Mouse (Mus musculus) cerebellum, adult 2 months (tissue): ENCODE data around the gene AL731706.1. TPM values are rescaled to one million over a fixed set of nuclear protein-coding genes. Genes with fewer than 3 reads are reported as not detected.
A peak's percentile ranks its signal among the peaks of the same experiment; 100 is the strongest.

Experiments used
- DNase-seq, 2 experiments: peaks; one replicate each; pipeline ENCODE4 v3.0.0; 2021
- H3K27ac ChIP-seq: fragments of 200-500 bp; 2 replicates; pipeline ENCODE4 v1.5.1; 2012; ENCODE audit warnings: low read length, control low read depth, inconsistent platforms; ENCODE audit not compliant: insufficient read depth
- H3K27me3 ChIP-seq: fragments of 200-500 bp; 2 replicates; pipeline ENCODE4 v1.6.1; 2012; ENCODE audit warnings: inconsistent platforms, mild to moderate bottlenecking, low read length, moderate library complexity; ENCODE audit not compliant: control insufficient read depth, insufficient read depth
- H3K4me1 ChIP-seq: fragments of 200-500 bp; 2 replicates; pipeline ENCODE4 v1.6.1; 2011; ENCODE audit warnings: low read length; ENCODE audit not compliant: control insufficient read depth, insufficient read depth
- H3K4me3 ChIP-seq: fragments of 200-500 bp; replicated peaks from 2 replicates; pipeline ENCODE3; 2011; ENCODE audit warnings: mild to moderate bottlenecking, low read depth, low read length, control low read depth; ENCODE audit not compliant: insufficient read depth
- CTCF ChIP-seq: fragments of 200-500 bp; IDR thresholded peaks from 2 replicates; pipeline ENCODE4 v1.5.1; 2011; ENCODE audit warnings: low read depth, mild to moderate bottlenecking, control low read depth, low read length, moderate library complexity, borderline replicate concordance; ENCODE audit not compliant: insufficient read depth
- POLR2A ChIP-seq: fragments of 200-500 bp; IDR thresholded peaks from 2 replicates; pipeline ENCODE4 v1.6.1; 2011; ENCODE audit warnings: low read length, control low read depth, borderline replicate concordance; ENCODE audit not compliant: insufficient read depth
- WGBS: fragments of 180-500 bp; shearing (Covaris S2); methylation state at CpG from one replicate; pipeline ENCODE4 v1.1.7; 2018; 5-methylcytosine and 5-hydroxymethylcytosine counted together
- polyA plus RNA-seq: library from polyadenylated mRNA; depleted of rRNA; stranded (reverse); fragments of >200 nt; gene quantifications from 2 replicates; pipeline ENCODE4 v1.2.3, GENCODE M21; 2012; rRNA removed

Gene AL731706.1
- polyA plus RNA-seq, 1 experiment = 40.2 TPM

- 95% methylated on average over 2 of the region's 2 CpGs for WGBS
- Histone ChIP-seq H3K4me1 (peaks cover 2% of the 10 kb centered on the region; the same call in 1 of the 2 replicates), H3K27ac (no peak within 1 kb of the TSS), H3K27me3 (no peaks in the 10 kb centered on the region), H3K4me3 (no peak within 1 kb of the TSS)
- TF ChIP-seq POLR2A (no peak), CTCF (no peak)
- no peak for DNase-seq
Observed at GRCm38 (mm10) chr2:136885579-136885978, 5.6 kb downstream of the AL731706.1 start, which contains the start of gene AL731706.2. AL731706.2 (minus strand) TSS chr2:136885679.

GRCm38 (mm10) chr2:136854543-136855388 lies 36.4 kb downstream of the AL731706.1 start:
- no peak for DNase-seq
- Histone ChIP-seq H3K27me3 (no peaks in the 10 kb centered on the region), H3K27ac (no peak overlapping the region), H3K4me1 (no peaks in the 10 kb centered on the region), H3K4me3 (no peak overlapping the region)
- TF ChIP-seq CTCF (no peak), POLR2A (no peak)
- WGBS = 49% methylated on average over 5 of the region's 5 CpGs

GRCm38 (mm10) chr2:136850366-136850765 lies 40.8 kb downstream of the AL731706.1 start:
- WGBS = 81% methylated on average over 3 of the region's 3 CpGs
- Histone ChIP-seq H3K27me3 (no peaks in the 10 kb centered on the region), H3K4me3 (no peak overlapping the region), H3K4me1 (no peaks in the 10 kb centered on the region), H3K27ac (no peak overlapping the region)
- TF ChIP-seq CTCF = no peak
- TF ChIP-seq POLR2A = no peak
- DNase-seq = no peak

GRCm38 (mm10) chr2:136837994-136838393 lies 53.2 kb downstream of the AL731706.1 start:
- Histone ChIP-seq H3K4me1 (no peaks in the 10 kb centered on the region; the same call in 1 of the 2 replicates), H3K27ac (no peak overlapping the region), H3K4me3 (no peak overlapping the region), H3K27me3 (no peaks in the 10 kb centered on the region)
- TF ChIP-seq CTCF (no peak), POLR2A (no peak)
- no peak for DNase-seq
- 62% methylated on average over 1 of the region's 1 CpGs for WGBS

GRCm38 (mm10) chr2:136835882-136836281 lies 55.3 kb downstream of the AL731706.1 start:
- peak in 1 of 2 experiments; percentile 54 for DNase-seq
- 57% methylated on average over 3 of the region's 3 CpGs for WGBS
- Histone ChIP-seq H3K27me3 (no peaks in the 10 kb centered on the region), H3K4me1 (no peaks in the 10 kb centered on the region; the same call in 1 of the 2 replicates), H3K27ac (no peak overlapping the region), H3K4me3 (no peak overlapping the region)
- TF ChIP-seq CTCF (peak; percentile 43; the same call in 1 of the 2 replicates), POLR2A (no peak)

- DNase-seq = no peak
- Histone ChIP-seq H3K27me3 (no peaks in the 10 kb centered on the region), H3K4me1 (no peaks in the 10 kb centered on the region; the same call in 1 of the 2 replicates), H3K27ac (no peak overlapping the region), H3K4me3 (no peak overlapping the region)
- TF ChIP-seq CTCF = no peak
- WGBS = 100% methylated on average over 1 of the region's 1 CpGs
Observed at GRCm38 (mm10) chr2:136834715-136835075, 56.5 kb downstream of the AL731706.1 start.

GRCm38 (mm10) chr2:136833976-136834714 lies 57.0 kb downstream of the AL731706.1 start:
- no peak overlapping the region for H3K27ac ChIP-seq
- no peak for TF ChIP-seq CTCF
- no peak for TF ChIP-seq POLR2A
- H3K27me3 ChIP-seq = no peaks in the 10 kb centered on the region
- H3K4me1 ChIP-seq = no peaks in the 10 kb centered on the region; the same call in 1 of the 2 replicates
- 80% methylated on average over 3 of the region's 3 CpGs for WGBS
- no peak overlapping the region for H3K4me3 ChIP-seq
- DNase-seq = no peak

GRCm38 (mm10) chr2:136832936-136833335 lies 58.3 kb downstream of the AL731706.1 start:
- WGBS = 80% methylated on average over 3 of the region's 3 CpGs
- no peak for DNase-seq
- Histone ChIP-seq H3K27me3 (no peaks in the 10 kb centered on the region), H3K4me1 (no peaks in the 10 kb centered on the region; the same call in 1 of the 2 replicates), H3K27ac (no peak overlapping the region), H3K4me3 (no peak overlapping the region)
- TF ChIP-seq POLR2A (no peak), CTCF (no peak)

Other genes with a start within 250 kb of the AL731706.1 start
- gene Snap25, start 177.9 kb downstream of the AL731706.1 start, polyA plus RNA-seq = 2,833 and 3,013 TPM in 2 replicates
- gene AL731706.2, start 5.7 kb downstream of the AL731706.1 start, polyA plus RNA-seq = 41.4 TPM in 1 of 2 replicates, not detected in the other
- gene Slx4ip, start 171 bp downstream of the AL731706.1 start, polyA plus RNA-seq = 2.5 and 3.0 TPM in 2 replicates
- 11.7 and 12.2 TPM in 2 replicates for gene Mkks, start within 50 bp of the AL731706.1 start, polyA plus RNA-seq
- gene Jag1, start 225.3 kb upstream of the AL731706.1 start, polyA plus RNA-seq = 2.4 and 3.1 TPM in 2 replicates